Mouse (Mus musculus) monocyte, adult 2 months (primary cell): Measurements from ENCODE around the gene Spcs2.

Experiments used
- DNase-seq, 2 experiments: peaks; one replicate each; pipeline ENCODE4 v3.0.0; 2022; ENCODE audit warnings: low spot score in 2 of 2, low read depth in 1 of 2

The Spcs2 gene

GRCm38 (mm10) chr7:99864241-99865028 is 1.2 kb upstream of the Spcs2 start:
- no peak for DNase-seq

- DNase-seq, result peak; percentile 89 to 93
These were observed 4.3 kb downstream of the Spcs2 start, which contains the start of gene Xrra1 for GRCm38 (mm10) chr7:99858813-99859585. Gene Xrra1 (plus strand): TSS chr7:99859116.

GRCm38 (mm10) chr7:99858175-99858812 is 5.0 kb downstream of the Spcs2 start:
- no peak for DNase-seq

GRCm38 (mm10) chr7:99856266-99856861 is 6.9 kb downstream of the Spcs2 start:
- no peak for DNase-seq

- DNase-seq, result no peak
These were observed 9.0 kb downstream of the Spcs2 start for GRCm38 (mm10) chr7:99854311-99854710.

GRCm38 (mm10) chr7:99853350-99853749 is 9.9 kb downstream of the Spcs2 start:
- DNase-seq, result no peak

- DNase-seq, result no peak
These were observed 11.6 kb downstream of the Spcs2 start for GRCm38 (mm10) chr7:99851618-99852017.

GRCm38 (mm10) chr7:99851121-99851520 is 12.1 kb downstream of the Spcs2 start:
- no peak for DNase-seq

GRCm38 (mm10) chr7:99850534-99850933 is 12.7 kb downstream of the Spcs2 start:
- DNase-seq, result no peak

- no peak for DNase-seq
These were observed 17.6 kb downstream of the Spcs2 start for GRCm38 (mm10) chr7:99845533-99846236.

- no peak for DNase-seq
These were observed 25.0 kb downstream of the Spcs2 start for GRCm38 (mm10) chr7:99838241-99838640.

- no peak for DNase-seq
These were observed 25.7 kb downstream of the Spcs2 start for GRCm38 (mm10) chr7:99837358-99838071.

- DNase-seq, result no peak
These were observed 26.5 kb downstream of the Spcs2 start for GRCm38 (mm10) chr7:99836781-99837180.

- DNase-seq, result no peak
These were observed 28.9 kb downstream of the Spcs2 start for GRCm38 (mm10) chr7:99834314-99834853.

GRCm38 (mm10) chr7:99833846-99834222 is 29.4 kb downstream of the Spcs2 start:
- no peak for DNase-seq

GRCm38 (mm10) chr7:99833115-99833845 is 30.0 kb downstream of the Spcs2 start:
- DNase-seq, result no peak

- DNase-seq, result peak; percentile 78 to 84
These were observed 35.1 kb downstream of the Spcs2 start, which contains the start of gene Neu3 for GRCm38 (mm10) chr7:99828083-99828570. Gene Neu3 (minus strand): TSS chr7:99828417.

- DNase-seq, result no peak
These were observed 37.2 kb downstream of the Spcs2 start for GRCm38 (mm10) chr7:99826096-99826495.

- DNase-seq, result no peak
These were observed 37.8 kb downstream of the Spcs2 start for GRCm38 (mm10) chr7:99825511-99825910.
